Mouse (Mus musculus): Measurements from ENCODE around the gene Zfand2a. TPM values are rescaled to one million over a fixed set of nuclear protein-coding genes. Genes with fewer than 3 reads are reported as not detected.

Gene Zfand2a
- 8.0 and 9.1 TPM in 2 replicates for polyA plus RNA-seq (2014; fragmentation: Nextera tagmentation; extraction: Ambion mirVana)

DNA sequence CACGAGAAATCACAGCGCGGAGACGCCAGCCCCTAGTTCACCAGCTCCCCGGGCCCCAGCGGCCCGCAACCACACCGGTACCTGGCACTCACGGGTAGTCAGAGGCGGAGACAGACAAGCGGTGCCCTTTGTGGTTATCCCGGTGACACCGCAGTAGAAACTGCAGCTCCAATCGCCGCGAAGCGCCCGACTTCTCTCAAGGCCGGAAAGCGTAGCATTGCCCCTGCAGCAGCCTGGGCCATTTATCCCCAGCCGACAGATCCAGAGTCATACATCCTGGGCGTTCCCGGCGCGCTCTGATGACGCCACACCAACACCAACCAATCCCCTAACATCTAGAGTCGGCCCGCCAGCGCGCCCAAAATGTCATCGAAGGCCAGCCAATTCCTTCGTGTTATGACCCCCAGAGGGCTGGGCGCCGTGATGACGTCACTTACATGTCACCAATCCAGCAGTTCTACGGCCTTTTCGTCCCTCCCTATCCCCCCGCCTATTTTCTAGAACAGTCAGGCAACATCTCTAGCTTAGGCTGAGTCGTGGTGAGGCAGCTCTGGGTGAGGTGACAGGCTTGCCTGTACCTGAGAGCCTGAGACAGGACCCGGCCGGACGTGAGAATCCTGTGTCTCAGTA lies at the start of gene Zfand2a:
TSS of gene Zfand2a (minus strand) at position 365 of the 630 bp plus-strand sequence.
- 1% methylated on average over 42 of the region's 42 CpGs for WGBS
- Histone ChIP-seq H3K27ac (replicated peaks; ENCODE audit: low read depth, low read length) (no peak within 1 kb of the TSS), H3K9ac (ENCODE audit: low read length) (peak within 1 kb of the TSS; percentile 83), H3K4me3 (ENCODE audit: low read depth, low read length) (peak within 1 kb of the TSS; percentile 92), H3K4me2 (ENCODE audit: low read depth, severe bottlenecking) (peak within 1 kb of the TSS; percentile 88), H3K9me3 (ENCODE audit: control insufficient read depth, low read length) (no peaks in the 10 kb centered on the region), H3K27me3 (ENCODE audit: control insufficient read depth, insufficient read depth, low read length) (no peaks in the 10 kb centered on the region), H3K4me1 (ENCODE audit: control insufficient read depth, insufficient read depth, low read length) (0 out of 2 replicates have a peak, but pooled peaks cover 6% of the 10 kb centered on the region), H3K36me3 (ENCODE audit: control insufficient read depth, insufficient read depth, low read length) (peaks cover 5% of the 10 kb centered on the region)
- peak; percentile 92 for ATAC-seq (ENCODE audit: insufficient number of reproducible peaks, low FRiP score, low TSS enrichment, low read depth)
- DNase-seq (ENCODE audit: low spot score) = peak; percentile 100

DNA sequence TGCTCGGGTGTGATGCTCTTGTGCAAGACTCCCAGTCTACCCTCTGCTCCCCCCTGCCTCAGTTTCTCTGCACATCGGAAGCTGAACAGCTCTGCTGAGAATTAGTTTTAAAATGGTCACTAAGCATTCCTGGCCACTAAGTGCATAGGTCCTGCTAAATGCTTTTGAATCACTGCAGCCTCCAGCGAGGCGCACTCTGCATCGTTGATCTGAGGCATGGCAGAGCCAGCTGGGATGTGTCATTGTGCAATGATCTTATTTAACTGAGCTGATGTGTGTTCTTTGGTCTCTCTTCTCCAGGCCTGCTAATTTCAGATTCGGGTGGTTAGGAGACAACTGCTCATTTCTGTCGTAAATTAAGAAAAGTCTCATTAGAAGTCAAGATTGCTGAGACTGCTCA lies 44.5 kb upstream of the Zfand2a start:
- 64% methylated on average over 7 of the region's 7 CpGs for WGBS
- Histone ChIP-seq H3K4me1 (ENCODE audit: control insufficient read depth, insufficient read depth, low read length) (no peaks in the 10 kb centered on the region), H3K36me3 (ENCODE audit: control insufficient read depth, insufficient read depth, low read length) (no peaks in the 10 kb centered on the region), H3K4me3 (ENCODE audit: low read depth, low read length) (no peak overlapping the region), H3K4me2 (ENCODE audit: low read depth, severe bottlenecking) (no peak overlapping the region), H3K27me3 (ENCODE audit: control insufficient read depth, insufficient read depth, low read length) (peaks cover 6% of the 10 kb centered on the region; the same call in 1 of the 2 replicates), H3K9me3 (ENCODE audit: control insufficient read depth, low read length) (no peaks in the 10 kb centered on the region), H3K27ac (replicated peaks; ENCODE audit: low read depth, low read length) (no peak overlapping the region), H3K9ac (ENCODE audit: low read length) (no peak overlapping the region)
- DNase-seq (ENCODE audit: low spot score) (no peak), ATAC-seq (ENCODE audit: insufficient number of reproducible peaks, low FRiP score, low TSS enrichment, low read depth) (no peak)

DNA sequence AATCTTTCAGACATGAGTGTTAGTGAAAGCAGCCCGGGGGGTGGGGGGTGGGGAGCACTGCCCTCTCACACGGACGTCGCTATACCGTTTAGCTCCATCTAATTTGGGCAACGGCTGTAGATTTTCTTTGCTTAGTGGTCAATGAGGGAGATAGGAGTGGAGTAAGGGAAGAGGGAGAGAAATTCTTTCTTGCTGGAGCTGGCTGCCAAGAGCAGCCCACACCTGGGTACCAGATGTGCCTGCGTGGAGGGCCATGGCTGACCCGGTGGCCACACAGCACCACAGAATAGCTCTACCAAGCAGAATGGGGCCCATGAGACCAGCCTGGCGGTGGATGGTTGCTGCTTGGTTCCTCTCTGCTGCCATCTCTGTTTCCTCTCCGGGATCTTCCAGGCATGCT lies 37.6 kb upstream of the Zfand2a start:
- no peaks in the 10 kb centered on the region for H3K27me3 ChIP-seq (ENCODE audit: control insufficient read depth, insufficient read depth, low read length)
- no peaks in the 10 kb centered on the region for H3K9me3 ChIP-seq (ENCODE audit: control insufficient read depth, low read length)
- H3K4me3 ChIP-seq (ENCODE audit: low read depth, low read length) = no peak overlapping the region
- H3K9ac ChIP-seq (ENCODE audit: low read length) = no peak overlapping the region; the same call in 1 of the 2 replicates
- ATAC-seq (ENCODE audit: insufficient number of reproducible peaks, low FRiP score, low TSS enrichment, low read depth) (peak; percentile 68), DNase-seq (ENCODE audit: low spot score) (peak; percentile 78)
- H3K27ac ChIP-seq (replicated peaks; ENCODE audit: low read depth, low read length) = peak overlapping the region; percentile 77
- H3K36me3 ChIP-seq (ENCODE audit: control insufficient read depth, insufficient read depth, low read length) = no peaks in the 10 kb centered on the region
- 30% methylated on average over 10 of the region's 10 CpGs for WGBS
- no peak overlapping the region for H3K4me2 ChIP-seq (ENCODE audit: low read depth, severe bottlenecking)
- peaks cover 3% of the 10 kb centered on the region; the same call in 1 of the 2 replicates for H3K4me1 ChIP-seq (ENCODE audit: control insufficient read depth, insufficient read depth, low read length)

DNA sequence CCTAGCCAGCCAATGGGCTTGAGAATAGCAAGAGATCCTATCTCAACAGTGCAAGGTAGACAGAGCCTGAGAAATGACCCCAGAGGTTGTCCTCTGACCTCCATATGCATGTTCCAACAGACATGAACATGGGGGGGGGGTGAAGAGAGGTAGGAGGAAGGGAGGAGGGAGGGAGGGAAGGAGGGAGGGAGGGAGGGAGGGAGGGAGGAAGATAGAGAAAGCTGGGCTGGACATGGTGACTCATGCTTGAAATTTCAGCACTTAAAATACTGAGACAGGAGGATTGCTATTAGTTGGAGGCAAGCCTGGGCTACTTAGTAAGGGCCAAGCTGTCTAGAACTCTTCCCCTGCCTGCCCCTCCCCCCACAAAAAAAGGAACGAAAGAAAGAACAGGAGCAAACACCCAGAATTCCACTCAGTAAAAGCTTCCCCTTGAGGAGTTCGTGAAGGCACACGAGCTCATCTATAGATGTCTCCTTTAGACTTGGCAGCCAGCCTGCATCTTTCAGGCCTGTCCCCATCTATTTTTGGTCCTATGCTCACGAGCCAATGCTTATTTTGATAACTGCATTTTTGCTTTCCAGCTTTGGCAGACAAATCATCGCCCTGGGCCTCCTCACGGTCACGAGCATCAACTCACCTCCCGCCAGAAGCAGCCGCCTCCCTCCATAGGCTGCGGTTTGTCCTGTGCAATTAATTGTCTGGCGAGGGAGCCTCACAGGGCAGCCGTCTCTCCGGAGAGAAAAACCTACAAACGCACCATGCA lies 35.9 kb upstream of the Zfand2a start:
- H3K27me3 ChIP-seq (ENCODE audit: control insufficient read depth, insufficient read depth, low read length) = no peaks in the 10 kb centered on the region; the same call in 1 of the 2 replicates
- H3K9ac ChIP-seq (ENCODE audit: low read length) = no peak overlapping the region
- H3K36me3 ChIP-seq (ENCODE audit: control insufficient read depth, insufficient read depth, low read length) = no peaks in the 10 kb centered on the region
- H3K27ac ChIP-seq (replicated peaks; ENCODE audit: low read depth, low read length) = no peak overlapping the region
- DNase-seq (ENCODE audit: low spot score) (no peak), ATAC-seq (ENCODE audit: insufficient number of reproducible peaks, low FRiP score, low TSS enrichment, low read depth) (no peak)
- H3K9me3 ChIP-seq (ENCODE audit: control insufficient read depth, low read length) = no peaks in the 10 kb centered on the region
- 68% methylated on average over 14 of the region's 14 CpGs for WGBS
- H3K4me1 ChIP-seq (ENCODE audit: control insufficient read depth, insufficient read depth, low read length) = peaks cover 3% of the 10 kb centered on the region; the same call in 1 of the 2 replicates
- H3K4me2 ChIP-seq (ENCODE audit: low read depth, severe bottlenecking) = no peak overlapping the region
- H3K4me3 ChIP-seq (ENCODE audit: low read depth, low read length) = no peak overlapping the region

DNA sequence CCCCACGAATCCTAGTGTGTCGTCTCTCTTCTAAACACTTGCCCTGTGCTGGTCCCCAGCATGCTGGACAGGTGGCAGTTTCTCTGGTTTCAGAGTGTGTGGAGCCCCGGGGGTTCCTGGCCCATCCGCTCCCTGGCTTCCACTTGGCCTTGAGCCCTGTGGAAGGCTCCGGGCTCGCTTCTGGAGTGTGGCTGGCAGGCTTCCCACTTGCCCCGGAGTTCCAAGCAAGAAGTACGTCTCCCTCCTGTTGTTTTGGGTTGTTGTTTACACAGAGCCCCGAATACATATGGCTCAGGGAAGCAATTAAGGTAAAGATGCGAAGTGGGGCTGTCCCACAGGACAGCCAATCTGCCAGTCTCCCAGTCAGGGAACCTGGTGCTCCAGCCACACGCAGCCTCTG lies 31.9 kb upstream of the Zfand2a start:
- Histone ChIP-seq H3K9me3 (ENCODE audit: control insufficient read depth, low read length) (no peaks in the 10 kb centered on the region), H3K4me2 (ENCODE audit: low read depth, severe bottlenecking) (no peak overlapping the region), H3K9ac (ENCODE audit: low read length) (no peak overlapping the region), H3K36me3 (ENCODE audit: control insufficient read depth, insufficient read depth, low read length) (no peaks in the 10 kb centered on the region), H3K27ac (replicated peaks; ENCODE audit: low read depth, low read length) (no peak overlapping the region), H3K4me1 (ENCODE audit: control insufficient read depth, insufficient read depth, low read length) (no peaks in the 10 kb centered on the region), H3K4me3 (ENCODE audit: low read depth, low read length) (no peak overlapping the region), H3K27me3 (ENCODE audit: control insufficient read depth, insufficient read depth, low read length) (no peaks in the 10 kb centered on the region; the same call in 1 of the 2 replicates)
- no peak for DNase-seq (ENCODE audit: low spot score)
- ATAC-seq (ENCODE audit: insufficient number of reproducible peaks, low FRiP score, low TSS enrichment, low read depth) = no peak
- WGBS = 34% methylated on average over 11 of the region's 11 CpGs

DNA sequence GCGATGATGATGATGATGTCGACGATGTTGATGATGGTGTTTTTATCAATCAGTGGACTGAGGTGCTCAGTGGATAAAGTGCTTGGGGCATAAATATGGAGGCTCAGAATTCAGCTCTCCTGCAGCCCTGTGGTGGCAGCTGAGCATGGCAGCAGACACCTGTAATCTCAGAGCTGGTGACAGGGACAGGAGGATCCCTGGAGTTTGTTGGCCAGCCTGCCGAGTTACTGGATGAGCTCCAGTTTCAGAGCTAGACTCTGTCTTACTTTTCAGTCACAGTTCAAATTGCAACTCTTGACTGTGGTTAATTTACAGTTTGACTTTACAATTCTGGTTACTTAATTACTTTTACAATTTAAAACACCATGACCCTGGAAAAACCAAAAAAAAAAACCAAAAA lies 27.9 kb upstream of the Zfand2a start:
- Histone ChIP-seq H3K4me3 (ENCODE audit: low read depth, low read length) (no peak overlapping the region), H3K27ac (replicated peaks; ENCODE audit: low read depth, low read length) (no peak overlapping the region), H3K9ac (ENCODE audit: low read length) (no peak overlapping the region), H3K36me3 (ENCODE audit: control insufficient read depth, insufficient read depth, low read length) (no peaks in the 10 kb centered on the region), H3K4me1 (ENCODE audit: control insufficient read depth, insufficient read depth, low read length) (no peaks in the 10 kb centered on the region), H3K4me2 (ENCODE audit: low read depth, severe bottlenecking) (no peak overlapping the region), H3K27me3 (ENCODE audit: control insufficient read depth, insufficient read depth, low read length) (no peaks in the 10 kb centered on the region; the same call in 1 of the 2 replicates), H3K9me3 (ENCODE audit: control insufficient read depth, low read length) (no peaks in the 10 kb centered on the region)
- ATAC-seq (ENCODE audit: insufficient number of reproducible peaks, low FRiP score, low TSS enrichment, low read depth) (no peak), DNase-seq (ENCODE audit: low spot score) (no peak)
- 82% methylated on average over 4 of the region's 4 CpGs for WGBS

DNA sequence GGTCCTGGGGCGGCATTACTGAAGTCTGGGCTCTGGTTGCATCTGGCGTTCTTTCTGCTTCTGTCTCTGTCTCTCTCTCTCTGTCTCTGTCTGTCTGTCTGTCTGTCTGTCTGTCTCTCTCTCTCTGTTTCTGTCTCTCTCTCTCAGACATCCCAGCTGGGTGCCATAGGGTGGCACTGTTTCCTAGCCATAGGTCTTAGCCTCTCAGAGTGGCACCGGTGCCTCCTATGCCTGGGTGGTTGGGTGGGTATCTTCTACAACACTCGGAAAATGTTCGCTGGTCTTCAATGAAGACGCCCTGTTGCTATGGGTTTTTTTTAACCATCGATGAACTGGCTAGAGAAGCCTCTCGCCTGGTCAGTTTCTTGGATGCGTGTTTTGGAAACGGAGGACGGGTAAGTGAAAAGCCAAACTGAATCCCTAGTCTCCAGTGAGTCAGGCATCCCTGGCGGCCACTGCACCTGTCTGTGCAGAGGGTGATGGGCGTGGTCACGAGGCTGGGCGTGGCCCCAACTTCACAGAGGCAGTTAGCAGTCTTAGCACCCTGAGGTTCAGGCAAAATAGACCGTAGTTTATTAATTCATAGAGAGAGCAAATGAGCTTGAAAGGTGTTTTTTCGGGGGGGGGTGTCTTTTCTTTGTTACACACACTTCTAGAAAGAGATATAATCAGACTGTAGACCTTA lies 26.5 kb upstream of the Zfand2a start:
- Histone ChIP-seq H3K27ac (replicated peaks; ENCODE audit: low read depth, low read length) (no peak overlapping the region), H3K27me3 (ENCODE audit: control insufficient read depth, insufficient read depth, low read length) (no peaks in the 10 kb centered on the region; the same call in 1 of the 2 replicates), H3K4me2 (ENCODE audit: low read depth, severe bottlenecking) (no peak overlapping the region), H3K4me1 (ENCODE audit: control insufficient read depth, insufficient read depth, low read length) (no peaks in the 10 kb centered on the region), H3K9ac (ENCODE audit: low read length) (no peak overlapping the region), H3K36me3 (ENCODE audit: control insufficient read depth, insufficient read depth, low read length) (no peaks in the 10 kb centered on the region), H3K9me3 (ENCODE audit: control insufficient read depth, low read length) (no peaks in the 10 kb centered on the region), H3K4me3 (ENCODE audit: low read depth, low read length) (no peak overlapping the region)
- DNase-seq (ENCODE audit: low spot score) (no peak), ATAC-seq (ENCODE audit: insufficient number of reproducible peaks, low FRiP score, low TSS enrichment, low read depth) (no peak)
- WGBS = 18% methylated on average over 17 of the region's 17 CpGs

DNA sequence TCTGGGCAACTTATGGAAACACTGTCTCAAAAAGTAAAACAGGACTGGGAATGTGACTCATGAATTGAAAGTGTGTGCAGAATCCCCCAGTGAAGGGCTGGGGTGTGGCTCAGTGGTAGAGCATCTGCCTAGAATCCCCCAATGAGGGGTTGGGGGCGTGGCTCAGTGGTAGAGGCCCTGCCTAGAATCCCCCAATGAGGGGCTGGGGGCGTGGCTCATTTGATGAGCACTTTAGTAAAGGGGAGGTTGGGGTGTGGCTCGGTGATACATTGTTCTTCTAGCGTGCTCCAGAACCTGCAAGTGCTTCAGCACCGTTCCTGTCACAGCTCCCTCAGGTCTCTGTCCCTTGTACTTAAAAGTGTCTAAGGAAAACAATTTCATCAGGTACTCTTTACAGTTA lies 21.9 kb upstream of the Zfand2a start:
- H3K27me3 ChIP-seq (ENCODE audit: control insufficient read depth, insufficient read depth, low read length) = no peaks in the 10 kb centered on the region
- H3K9me3 ChIP-seq (ENCODE audit: control insufficient read depth, low read length) = no peaks in the 10 kb centered on the region
- WGBS = 19% methylated on average over 5 of the region's 5 CpGs
- no peak overlapping the region for H3K4me2 ChIP-seq (ENCODE audit: low read depth, severe bottlenecking)
- DNase-seq (ENCODE audit: low spot score) (no peak), ATAC-seq (ENCODE audit: insufficient number of reproducible peaks, low FRiP score, low TSS enrichment, low read depth) (no peak)
- H3K4me3 ChIP-seq (ENCODE audit: low read depth, low read length) = no peak overlapping the region
- H3K36me3 ChIP-seq (ENCODE audit: control insufficient read depth, insufficient read depth, low read length) = no peaks in the 10 kb centered on the region
- H3K4me1 ChIP-seq (ENCODE audit: control insufficient read depth, insufficient read depth, low read length) = no peaks in the 10 kb centered on the region
- no peak overlapping the region for H3K27ac ChIP-seq (replicated peaks; ENCODE audit: low read depth, low read length)
- H3K9ac ChIP-seq (ENCODE audit: low read length) = no peak overlapping the region

Measured in limb, embryonic 11.5 days (tissue).